Mouse (Mus musculus) hindbrain, embryonic 13.5 days (tissue): ENCODE data around the gene Cdh11. TPM values are rescaled to one million over a fixed set of nuclear protein-coding genes. Genes with fewer than 3 reads are reported as not detected.
"Not testable (repeated sequence)": the region's sequence is repeated elsewhere in the genome, so short reads cannot be mapped to it uniquely, and the experiment has no call there.

ENCODE experiments used
- ATAC-seq: fragments of 200-750 bp; cut with Nextera tagmentation; 2 replicates; pipeline ENCODE4 v1.8.0; 2017; ENCODE audit warnings: moderate TSS enrichment; ENCODE audit not compliant: low FRiP score
- H3K27ac ChIP-seq: fragments of 300-500 bp; sonication (generic); 2 replicates; pipeline ENCODE4 v1.5.1; 2015; ENCODE audit warnings: inconsistent platforms, mild to moderate bottlenecking, moderate library complexity
- H3K27me3 ChIP-seq: fragments of 300-500 bp; sonication (generic); 2 replicates; pipeline ENCODE4 v1.6.1; 2015; ENCODE audit warnings: mild to moderate bottlenecking, inconsistent platforms
- H3K36me3 ChIP-seq: fragments of 300-500 bp; sonication (generic); 2 replicates; pipeline ENCODE4 v1.6.1; 2015; ENCODE audit warnings: mild to moderate bottlenecking, inconsistent platforms
- H3K4me1 ChIP-seq: fragments of 300-500 bp; sonication (generic); replicated peaks from 2 replicates; pipeline ENCODE4 v1.6.1; 2015; ENCODE audit warnings: inconsistent platforms
- H3K4me2 ChIP-seq: fragments of 300-500 bp; sonication (generic); 2 replicates; pipeline ENCODE4 v1.6.1; 2015; ENCODE audit warnings: inconsistent platforms, mild to moderate bottlenecking, moderate library complexity
- H3K4me3 ChIP-seq: fragments of 300-500 bp; sonication (generic); 2 replicates; pipeline ENCODE4 v1.5.1; 2015; ENCODE audit warnings: mild to moderate bottlenecking, inconsistent platforms
- H3K9ac ChIP-seq: fragments of 300-500 bp; sonication (generic); 2 replicates; pipeline ENCODE4 v1.6.1; 2015; ENCODE audit warnings: mild to moderate bottlenecking, inconsistent platforms
- H3K9me3 ChIP-seq: fragments of 300-500 bp; sonication (generic); 2 replicates; pipeline ENCODE4 v1.6.1; 2016; ENCODE audit warnings: inconsistent platforms
- WGBS: fragments of 180-500 bp; shearing (Covaris S2); methylation state at CpG from one replicate; pipeline ENCODE4 v1.1.7; 2015; 5-methylcytosine and 5-hydroxymethylcytosine counted together
- polyA plus RNA-seq: library from polyadenylated mRNA; unstranded; fragments of >200 nt; fragmentation: Nextera tagmentation; extraction: Ambion mirVana; gene quantifications from 2 replicates; pipeline ENCODE4 v1.2.1, GENCODE M21; 2015

Cdh11 gene
- polyA plus RNA-seq, 1 experiment from 2014 or later: 34.9 TPM

DNA sequence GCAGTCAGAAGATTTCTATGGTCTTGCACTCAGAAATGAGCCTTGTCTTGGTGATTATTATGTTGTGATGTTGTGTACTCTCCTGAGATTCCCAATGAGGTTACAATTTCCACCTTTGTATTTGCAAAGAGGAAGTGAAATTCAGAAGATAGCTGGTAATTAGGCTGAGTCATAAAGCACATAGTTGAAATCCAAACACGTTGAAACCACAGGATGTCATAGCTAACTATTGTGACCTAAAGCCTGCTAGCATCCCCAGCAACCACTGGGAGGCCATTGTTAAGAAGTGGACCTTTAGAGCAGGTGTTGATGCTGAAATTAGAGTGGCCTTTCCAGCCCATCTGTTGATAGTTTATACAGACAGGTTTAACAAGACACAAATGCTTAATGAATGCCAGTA, 85.2 kb downstream of the Cdh11 start:
- ATAC-seq: no peak
- no peak overlapping the region for H3K4me3 ChIP-seq
- no peaks in the 10 kb centered on the region for H3K27me3 ChIP-seq
- no peaks in the 10 kb centered on the region for H3K9me3 ChIP-seq
- no peak overlapping the region for H3K4me2 ChIP-seq
- WGBS: 60% methylated on average over 1 of the region's 1 CpGs
- H3K36me3 ChIP-seq: no peaks in the 10 kb centered on the region
- no peak overlapping the region for H3K9ac ChIP-seq
- peaks cover 14% of the 10 kb centered on the region; the same call in 1 of the 2 replicates for H3K4me1 ChIP-seq
- H3K27ac ChIP-seq: no peak overlapping the region

DNA sequence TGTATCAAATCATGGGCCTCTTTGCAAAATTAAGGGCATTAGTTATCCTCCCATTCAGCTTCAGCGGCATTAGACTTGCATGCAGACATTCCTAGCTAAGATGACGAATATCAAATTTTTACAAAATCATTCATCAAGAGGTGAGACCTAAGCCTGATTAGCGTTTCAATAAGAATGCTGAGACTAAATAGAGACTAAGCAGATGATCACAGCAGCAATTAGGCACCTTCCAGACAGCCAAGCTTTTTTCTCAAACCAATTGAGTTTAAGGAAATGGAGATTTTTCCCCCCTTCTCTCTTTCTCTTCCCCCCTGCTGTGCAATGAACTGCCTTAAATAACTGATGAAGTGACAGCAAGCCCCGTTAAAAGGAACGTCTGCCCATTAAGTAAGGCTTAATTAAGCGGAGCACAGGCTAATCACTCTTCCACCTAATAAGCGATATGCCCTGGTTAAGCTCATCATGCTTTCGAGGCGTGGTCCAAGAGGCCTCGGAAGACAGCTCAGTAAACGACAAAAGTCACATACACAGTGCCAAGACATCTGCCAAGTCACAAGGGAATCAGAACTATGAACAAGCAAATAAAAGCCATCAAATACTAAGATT, 87.1 kb downstream of the Cdh11 start:
- H3K9ac ChIP-seq: no peak overlapping the region
- no peaks in the 10 kb centered on the region for H3K36me3 ChIP-seq
- peaks cover 14% of the 10 kb centered on the region; the same call in 1 of the 2 replicates for H3K4me1 ChIP-seq
- no peak overlapping the region for H3K4me3 ChIP-seq
- no peak overlapping the region for H3K27ac ChIP-seq
- H3K27me3 ChIP-seq: no peaks in the 10 kb centered on the region
- WGBS: 23% methylated on average over 11 of the region's 11 CpGs
- no peak overlapping the region for H3K4me2 ChIP-seq
- H3K9me3 ChIP-seq: no peaks in the 10 kb centered on the region
- ATAC-seq: peak; percentile 73

DNA sequence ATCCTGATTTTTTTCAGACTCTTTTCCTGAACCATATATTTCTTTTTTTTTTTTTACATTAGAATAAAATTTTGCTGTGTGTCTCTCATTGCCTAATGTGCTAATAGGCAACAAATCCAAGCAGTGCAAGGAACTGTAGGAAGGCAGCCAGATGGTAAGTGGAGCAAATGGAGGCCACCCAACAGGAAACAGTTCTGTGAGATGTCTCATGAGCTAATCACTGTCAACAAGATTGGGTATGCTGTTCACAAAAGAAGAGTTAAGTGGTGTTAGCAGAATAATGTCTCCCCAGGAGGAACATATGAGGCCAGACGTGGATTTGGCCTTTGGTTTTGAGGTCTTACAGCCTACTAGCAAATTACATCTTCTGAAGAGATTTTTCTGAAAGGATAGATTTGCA, 92.0 kb downstream of the Cdh11 start:
- Histone ChIP-seq H3K4me2 (no peak overlapping the region), H3K4me3 (no peak overlapping the region), H3K36me3 (no peaks in the 10 kb centered on the region), H3K9ac (no peak overlapping the region), H3K9me3 (no peaks in the 10 kb centered on the region), H3K27me3 (no peaks in the 10 kb centered on the region), H3K4me1 (peaks cover 7% of the 10 kb centered on the region; the same call in 1 of the 2 replicates), H3K27ac (no peak overlapping the region)
- no peak for ATAC-seq
- 70% methylated on average over 1 of the region's 1 CpGs for WGBS

DNA sequence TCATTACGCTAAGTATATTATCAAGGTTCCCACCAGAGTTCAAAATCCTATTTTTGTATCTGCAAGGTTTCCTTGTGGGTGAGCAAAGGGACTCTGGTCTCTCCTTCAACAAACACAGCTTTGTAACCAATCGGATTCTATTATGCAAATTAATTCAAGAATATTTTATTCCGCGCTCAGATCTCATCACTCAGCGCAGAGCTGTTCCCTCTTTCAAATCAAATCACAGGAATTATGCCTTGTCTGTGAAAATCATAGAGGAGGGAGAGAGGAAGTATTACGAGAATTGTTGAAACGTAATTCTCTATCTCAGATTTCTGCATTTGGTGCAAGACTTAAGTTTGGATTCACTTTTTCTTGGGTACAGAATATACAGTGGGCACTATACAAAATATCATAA, 100.0 kb downstream of the Cdh11 start:
- H3K4me2 ChIP-seq: peak overlapping the region; percentile 31
- H3K4me3 ChIP-seq, H3K4me1 ChIP-seq, H3K27me3 ChIP-seq, H3K9ac ChIP-seq, H3K9me3 ChIP-seq, H3K27ac ChIP-seq, ATAC-seq, H3K36me3 ChIP-seq: not testable (repeated sequence)
- 57% methylated on average over 7 of the region's 7 CpGs for WGBS

DNA sequence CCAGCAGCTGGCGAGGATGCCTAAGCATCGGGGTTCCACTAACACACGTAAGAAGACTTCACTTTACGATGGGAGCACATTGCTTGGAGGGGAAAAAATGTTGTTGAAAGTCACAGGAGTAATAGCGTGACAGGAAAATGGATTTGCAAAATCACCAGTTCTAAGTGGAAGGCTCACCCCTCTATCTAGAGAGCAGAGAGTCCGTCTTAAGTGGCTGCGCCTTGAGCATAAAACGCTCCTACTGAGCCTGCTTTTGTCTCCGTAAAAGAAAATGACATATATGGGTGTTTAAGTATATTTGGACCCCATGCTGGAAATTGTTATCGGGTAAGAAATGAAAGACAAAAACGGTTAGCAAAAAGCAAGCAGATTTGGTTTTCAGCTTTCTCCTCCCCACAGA, 100.4 kb downstream of the Cdh11 start:
- no peaks in the 10 kb centered on the region for H3K36me3 ChIP-seq
- peaks cover 6% of the 10 kb centered on the region for H3K4me1 ChIP-seq
- H3K9me3 ChIP-seq: no peaks in the 10 kb centered on the region
- peak overlapping the region; percentile 31 for H3K4me2 ChIP-seq
- WGBS: 62% methylated on average over 11 of the region's 11 CpGs
- H3K4me3 ChIP-seq: no peak overlapping the region
- peak overlapping the region; percentile 27; the same call in 1 of the 2 replicates for H3K27ac ChIP-seq
- H3K27me3 ChIP-seq: no peaks in the 10 kb centered on the region
- no peak for ATAC-seq
- no peak overlapping the region for H3K9ac ChIP-seq

DNA sequence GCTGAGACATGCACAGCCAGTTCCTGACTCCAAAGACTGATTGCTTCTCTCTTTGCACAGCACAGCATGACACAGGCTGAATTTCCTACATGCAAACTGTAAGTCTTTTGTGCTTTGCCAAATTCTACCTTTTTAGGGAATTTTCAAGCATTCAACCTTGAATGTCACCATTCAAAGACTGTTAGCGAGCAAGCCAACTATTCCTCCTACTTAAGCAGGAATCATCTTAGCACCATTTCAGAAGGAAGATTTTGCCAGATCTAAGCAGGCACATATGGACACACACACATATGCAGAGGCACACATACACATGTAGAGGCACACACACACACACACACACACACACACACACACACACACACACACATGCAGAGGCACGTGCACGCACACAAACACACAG, 108.3 kb downstream of the Cdh11 start:
- no peaks in the 10 kb centered on the region; the same call in 1 of the 2 replicates for H3K4me1 ChIP-seq
- H3K27ac ChIP-seq: no peak overlapping the region
- no peak overlapping the region for H3K4me2 ChIP-seq
- WGBS: 90% methylated on average over 3 of the region's 3 CpGs
- H3K36me3 ChIP-seq: peaks cover 19% of the 10 kb centered on the region
- ATAC-seq: no peak
- no peaks in the 10 kb centered on the region for H3K9me3 ChIP-seq
- no peaks in the 10 kb centered on the region for H3K27me3 ChIP-seq
- H3K4me3 ChIP-seq: no peak overlapping the region
- H3K9ac ChIP-seq: no peak overlapping the region

DNA sequence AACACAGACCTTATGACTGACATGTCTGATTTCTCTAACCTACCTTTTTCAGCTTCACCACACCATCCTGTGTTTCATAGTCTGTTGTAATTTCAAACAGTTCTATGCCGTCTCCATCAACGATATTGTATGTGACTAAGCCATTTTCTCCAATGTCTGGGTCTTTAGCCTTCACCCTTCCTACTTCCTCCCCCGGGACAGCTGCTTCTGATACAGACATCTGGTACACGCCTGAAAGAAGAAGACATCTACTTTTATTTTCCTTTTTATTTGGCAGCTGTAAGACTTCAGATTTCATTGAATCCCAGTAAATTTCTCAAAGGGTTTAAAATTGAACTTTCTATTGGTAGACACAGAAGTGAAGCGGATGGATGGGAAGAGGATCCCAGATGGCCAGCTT, 120.9 kb downstream of the Cdh11 start:
- not testable (repeated sequence) for H3K36me3 ChIP-seq, H3K9me3 ChIP-seq, H3K9ac ChIP-seq, ATAC-seq, H3K4me2 ChIP-seq, H3K27ac ChIP-seq, H3K4me3 ChIP-seq, H3K4me1 ChIP-seq, H3K27me3 ChIP-seq
- WGBS: 84% methylated on average over 5 of the region's 5 CpGs

DNA sequence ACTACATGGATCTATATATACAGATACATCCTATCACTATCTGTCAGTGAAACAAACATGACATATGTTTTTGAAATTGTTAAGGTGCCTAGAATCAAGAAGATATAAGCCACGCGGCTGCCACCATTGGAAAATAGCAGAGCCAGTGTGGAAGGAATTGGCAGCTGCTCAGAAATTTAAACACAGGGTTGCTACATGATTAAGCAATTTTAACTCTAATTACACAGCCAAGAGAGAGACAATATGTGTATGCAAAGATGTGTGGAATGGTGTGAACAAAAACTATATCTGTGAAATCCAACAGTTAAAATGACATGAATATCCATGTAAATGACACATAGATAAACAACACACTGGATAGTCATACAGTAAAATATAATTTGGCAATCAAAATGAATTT, 128.9 kb downstream of the Cdh11 start:
- no peak overlapping the region for H3K4me3 ChIP-seq
- WGBS: 82% methylated on average over 2 of the region's 2 CpGs
- H3K36me3 ChIP-seq: peaks cover 11% of the 10 kb centered on the region; the same call in 1 of the 2 replicates
- H3K27me3 ChIP-seq: no peaks in the 10 kb centered on the region
- H3K4me2 ChIP-seq: no peak overlapping the region
- no peak for ATAC-seq
- no peaks in the 10 kb centered on the region for H3K4me1 ChIP-seq
- H3K9me3 ChIP-seq: no peaks in the 10 kb centered on the region
- H3K27ac ChIP-seq: no peak overlapping the region
- no peak overlapping the region for H3K9ac ChIP-seq

DNA sequence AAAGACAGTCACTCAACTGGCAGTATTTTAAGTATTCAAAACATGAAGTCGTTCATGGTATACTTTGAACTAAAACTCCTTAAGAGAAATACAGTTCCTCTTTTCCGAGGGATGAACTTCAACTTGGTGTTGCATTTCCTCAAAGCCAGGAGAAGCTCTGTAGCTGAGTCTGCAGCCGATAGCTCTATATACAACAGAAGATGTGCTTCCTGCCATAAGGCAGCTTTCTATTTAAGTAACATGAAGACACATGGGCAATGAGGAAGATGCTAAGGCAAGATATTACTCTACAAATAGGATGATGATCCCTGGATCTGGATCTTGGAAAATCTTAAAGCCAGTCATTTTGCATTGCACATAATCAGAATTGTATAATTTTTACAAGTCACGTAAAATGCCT, 133.5 kb downstream of the Cdh11 start:
- WGBS: 92% methylated on average over 4 of the region's 4 CpGs
- H3K4me2 ChIP-seq: no peak overlapping the region
- peaks cover 19% of the 10 kb centered on the region for H3K36me3 ChIP-seq
- H3K4me3 ChIP-seq: no peak overlapping the region
- H3K9ac ChIP-seq: no peak overlapping the region
- no peaks in the 10 kb centered on the region for H3K9me3 ChIP-seq
- H3K4me1 ChIP-seq: no peaks in the 10 kb centered on the region
- no peak overlapping the region for H3K27ac ChIP-seq
- ATAC-seq: no peak
- H3K27me3 ChIP-seq: no peaks in the 10 kb centered on the region

DNA sequence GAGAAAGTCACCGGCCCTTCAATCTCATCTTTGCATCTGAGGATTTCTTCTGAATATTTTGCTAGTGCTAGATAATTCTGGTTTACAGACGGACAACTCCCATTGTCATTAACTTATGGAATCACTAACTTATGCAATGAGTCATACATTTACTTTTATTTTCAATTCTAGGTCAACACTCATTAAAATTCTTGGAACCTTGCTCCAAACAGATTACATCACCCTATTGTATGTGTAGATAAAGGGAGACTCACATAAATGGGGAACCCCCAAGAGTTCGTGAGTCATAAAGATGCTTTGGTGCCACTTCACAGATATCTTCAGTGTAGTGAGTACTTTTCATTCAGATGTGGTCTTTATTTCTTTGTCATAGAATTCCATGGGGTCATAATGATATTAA, 158.3 kb downstream of the Cdh11 start:
- no peak for ATAC-seq
- no peak overlapping the region for H3K9ac ChIP-seq
- no peak overlapping the region for H3K27ac ChIP-seq
- H3K4me2 ChIP-seq: no peak overlapping the region
- no peaks in the 10 kb centered on the region for H3K9me3 ChIP-seq
- WGBS: 64% methylated on average over 3 of the region's 3 CpGs
- H3K36me3 ChIP-seq: no peaks in the 10 kb centered on the region
- no peaks in the 10 kb centered on the region for H3K27me3 ChIP-seq
- no peaks in the 10 kb centered on the region for H3K4me1 ChIP-seq
- no peak overlapping the region for H3K4me3 ChIP-seq

DNA sequence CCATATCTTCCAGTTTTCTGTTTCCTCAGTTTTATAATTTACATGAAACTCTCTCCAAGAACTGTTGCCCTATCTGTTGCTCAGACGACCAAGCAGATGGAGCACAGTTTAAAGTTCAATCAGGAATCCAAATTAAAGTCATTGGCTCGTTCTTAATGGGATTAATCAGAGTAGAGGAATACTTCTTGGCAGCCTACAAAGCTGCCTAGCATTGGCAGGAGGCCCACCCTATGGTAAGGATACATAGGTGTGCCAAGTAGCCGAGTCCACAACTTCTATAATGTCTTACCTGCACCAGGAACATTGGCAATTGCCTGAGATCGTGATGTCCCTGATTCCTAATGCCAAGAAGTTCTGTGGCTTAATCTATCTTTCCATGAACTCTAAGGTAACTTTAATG, 173.3 kb downstream of the Cdh11 start:
- Histone ChIP-seq H3K36me3 (no peaks in the 10 kb centered on the region), H3K27ac (no peak overlapping the region), H3K4me3 (no peak overlapping the region), H3K4me1 (no peaks in the 10 kb centered on the region), H3K4me2 (no peak overlapping the region), H3K9me3 (no peaks in the 10 kb centered on the region), H3K9ac (no peak overlapping the region), H3K27me3 (no peaks in the 10 kb centered on the region)
- 84% methylated on average over 4 of the region's 4 CpGs for whole genome bisulfite sequencing
- no peak for ATAC-seq

DNA sequence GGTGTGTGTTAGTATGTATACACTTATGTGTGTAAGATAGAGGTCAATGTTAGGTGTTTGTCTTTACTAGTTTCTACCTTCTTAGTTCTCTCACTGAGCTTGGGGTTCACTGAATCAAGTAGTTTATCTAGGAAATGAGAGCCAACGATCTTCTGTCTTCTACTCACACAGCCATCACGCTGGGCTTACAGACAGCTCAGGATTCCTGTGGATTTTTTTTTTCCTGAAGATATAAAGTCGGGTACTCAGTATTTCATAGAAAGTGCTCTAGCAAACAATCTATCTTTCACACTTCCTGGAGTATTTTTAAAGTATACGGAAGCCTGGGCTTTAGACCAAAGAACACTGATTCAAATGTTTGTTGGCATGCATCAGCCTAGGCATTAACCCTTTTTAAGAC, 184.1 kb downstream of the Cdh11 start:
- no peaks in the 10 kb centered on the region for H3K4me1 ChIP-seq
- H3K9me3 ChIP-seq: no peaks in the 10 kb centered on the region
- 76% methylated on average over 4 of the region's 4 CpGs for WGBS
- H3K27ac ChIP-seq: no peak overlapping the region
- H3K4me2 ChIP-seq: no peak overlapping the region
- no peaks in the 10 kb centered on the region for H3K36me3 ChIP-seq
- H3K27me3 ChIP-seq: no peaks in the 10 kb centered on the region
- H3K9ac ChIP-seq: no peak overlapping the region
- H3K4me3 ChIP-seq: no peak overlapping the region
- ATAC-seq: no peak

DNA sequence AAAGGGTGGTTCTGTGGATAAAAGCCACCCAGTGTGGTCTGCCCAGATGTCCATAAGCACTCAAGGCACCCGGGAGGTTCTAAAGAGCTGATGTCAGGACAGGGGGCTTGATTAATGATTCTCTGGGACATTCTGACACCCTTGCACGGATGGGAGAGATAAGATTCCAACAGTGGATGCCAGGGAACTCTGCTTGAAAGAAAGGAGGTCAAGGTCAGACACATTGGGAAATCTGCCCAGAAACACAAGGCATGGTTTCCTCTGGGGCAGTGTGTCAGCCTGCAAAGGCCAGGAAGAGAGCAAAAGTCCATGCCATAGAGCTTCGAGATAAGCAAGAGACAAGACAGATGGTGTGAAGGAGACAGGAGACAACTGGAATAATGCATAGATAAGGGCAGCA, 188.9 kb downstream of the Cdh11 start:
- WGBS: 25% methylated on average over 3 of the region's 3 CpGs
- no peaks in the 10 kb centered on the region for H3K4me1 ChIP-seq
- H3K27ac ChIP-seq: no peak overlapping the region
- no peaks in the 10 kb centered on the region for H3K27me3 ChIP-seq
- H3K9me3 ChIP-seq: no peaks in the 10 kb centered on the region
- H3K4me2 ChIP-seq: no peak overlapping the region
- H3K36me3 ChIP-seq: no peaks in the 10 kb centered on the region
- no peak overlapping the region for H3K9ac ChIP-seq
- no peak overlapping the region for H3K4me3 ChIP-seq
- no peak for ATAC-seq
